Mouse (Mus musculus) Muller cell, postnatal 12 days (primary cell): Measurements from ENCODE around the gene Oser1.
"Not testable (repeated sequence)": the region's sequence is repeated elsewhere in the genome, so short reads cannot be mapped to it uniquely, and the experiment has no call there.

ENCODE experiments used
- DNase-seq: peaks from one replicate; pipeline ENCODE4 v3.0.0-alpha.2; 2015; ENCODE audit errors: inconsistent ontology term

The Oser1 gene

DNA sequence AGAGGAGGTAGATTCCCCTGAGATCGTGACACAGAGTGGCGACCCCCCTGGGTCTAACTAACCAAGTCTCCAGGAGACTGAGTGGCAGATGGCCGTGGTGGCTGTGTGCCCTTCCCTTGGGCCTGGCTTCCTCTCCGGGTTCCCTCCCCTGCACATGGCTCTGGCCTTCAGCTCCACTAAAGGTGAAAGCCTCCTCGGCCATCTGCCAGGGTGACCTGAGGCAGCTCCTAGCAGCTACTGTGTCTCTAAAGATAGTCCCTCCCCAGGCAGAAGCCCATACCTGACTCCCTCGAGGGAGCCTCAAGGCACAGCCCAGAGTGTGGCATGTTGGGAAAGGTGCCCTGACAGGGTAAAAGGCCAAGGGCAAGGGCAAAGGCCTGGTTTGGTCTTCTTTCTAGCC, 19.0 kb upstream of the Oser1 start:
- DNase-seq = no peak

DNA sequence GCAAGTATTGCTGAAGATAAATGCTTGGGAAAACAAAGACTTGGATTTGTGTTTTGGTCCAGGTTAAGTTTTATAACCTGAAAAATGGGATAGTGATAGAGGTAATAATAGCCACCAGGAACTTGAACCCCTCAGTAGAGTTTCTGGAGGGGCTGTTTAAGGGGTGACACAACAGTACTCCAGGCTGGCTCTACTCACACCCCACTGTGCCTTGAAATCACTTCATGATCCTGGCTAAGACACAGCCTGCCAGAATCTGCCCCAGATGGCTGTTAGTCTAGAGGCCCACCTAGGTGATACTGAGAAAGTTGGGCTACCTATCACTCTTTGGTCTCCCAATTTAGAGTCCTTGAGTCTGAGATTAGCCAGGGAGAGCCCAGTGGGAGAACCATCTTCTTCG, 15.0 kb upstream of the Oser1 start:
- no peak for DNase-seq

DNA sequence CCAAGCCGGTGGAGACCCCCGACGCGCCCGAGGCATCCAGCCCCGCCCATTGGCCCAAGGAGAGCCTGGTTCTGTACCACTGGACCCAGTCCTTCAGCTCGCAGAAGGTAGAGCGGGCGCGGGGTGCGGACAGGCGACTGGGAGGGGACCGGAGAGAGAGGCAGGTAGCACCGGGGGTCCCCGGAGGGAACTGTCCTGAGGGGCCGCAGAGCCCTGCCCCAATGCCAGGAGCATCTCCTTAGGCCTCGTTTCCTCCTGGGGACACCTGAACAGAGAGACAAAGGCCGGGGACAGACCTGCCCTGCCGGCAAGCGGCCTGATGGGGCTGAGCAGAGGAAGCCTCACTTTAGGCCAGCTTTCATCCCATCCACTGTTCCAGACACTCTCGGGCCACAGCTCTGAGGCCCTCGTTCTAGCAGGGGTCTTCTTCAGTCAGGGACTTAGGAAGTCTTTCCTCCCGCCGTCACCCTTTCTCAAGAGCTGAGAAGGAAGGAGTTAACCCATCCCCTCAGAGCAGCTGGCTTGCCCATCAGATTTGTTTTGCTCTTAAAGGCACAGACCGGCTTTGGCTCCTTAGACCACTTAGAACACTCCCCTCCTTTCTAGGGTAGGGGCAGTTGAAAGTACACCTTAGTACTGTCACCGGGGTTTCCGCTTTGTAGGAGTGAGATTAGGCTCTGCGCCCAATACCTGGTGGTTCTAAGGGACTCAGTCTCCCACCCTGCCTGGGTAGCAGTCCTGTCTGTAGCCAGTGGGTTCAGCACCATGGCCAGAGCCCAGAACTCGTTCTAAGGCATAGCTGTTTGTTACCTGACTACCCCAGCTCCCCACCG, 14.3 kb upstream of the Oser1 start:
- DNase-seq = peak; percentile 40

DNA sequence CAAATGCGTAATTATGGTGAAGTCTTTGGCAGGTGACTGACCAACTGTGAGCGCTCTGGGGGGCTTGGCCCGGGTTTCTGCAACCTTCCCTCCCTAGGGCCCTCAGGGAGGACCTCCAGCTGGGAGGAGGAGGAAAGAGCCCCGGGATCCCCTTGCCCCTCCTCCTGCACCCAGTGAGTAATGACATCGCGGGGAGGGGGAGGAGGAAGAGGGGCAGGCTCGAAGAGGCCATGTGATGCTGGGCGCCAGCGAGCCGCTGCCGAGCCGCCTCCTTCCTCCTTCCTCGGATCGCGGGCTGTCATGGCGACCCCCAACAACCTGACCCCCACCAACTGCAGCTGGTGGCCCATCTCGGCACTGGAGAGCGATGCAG, 13.7 kb upstream of the Oser1 start, which contains the start of gene Gdap1l1:
Gdap1l1 (plus strand) TSS at position 231 of the 373 bp plus-strand sequence.
- peak; percentile 27 for DNase-seq

DNA sequence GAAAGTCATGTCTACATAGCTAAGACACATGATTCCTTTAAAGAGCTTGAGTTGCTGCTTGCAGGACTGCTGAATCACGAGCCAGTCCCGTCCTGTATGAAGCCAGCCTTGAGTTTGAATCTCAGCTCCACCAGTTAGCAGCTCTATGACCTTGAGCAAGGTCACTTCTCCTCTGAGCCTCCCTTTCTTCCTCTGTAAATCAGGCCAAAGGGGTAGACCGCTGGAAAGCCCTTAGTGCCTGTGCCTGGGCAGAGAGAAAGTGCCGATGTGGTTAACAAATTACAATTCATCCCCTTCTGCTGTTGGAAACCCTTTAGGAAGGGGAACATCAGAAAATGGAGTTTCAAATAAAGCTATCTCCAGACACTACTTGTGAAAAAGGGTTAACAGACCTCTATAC, 13.3 kb upstream of the Oser1 start:
- DNase-seq = no peak

DNA sequence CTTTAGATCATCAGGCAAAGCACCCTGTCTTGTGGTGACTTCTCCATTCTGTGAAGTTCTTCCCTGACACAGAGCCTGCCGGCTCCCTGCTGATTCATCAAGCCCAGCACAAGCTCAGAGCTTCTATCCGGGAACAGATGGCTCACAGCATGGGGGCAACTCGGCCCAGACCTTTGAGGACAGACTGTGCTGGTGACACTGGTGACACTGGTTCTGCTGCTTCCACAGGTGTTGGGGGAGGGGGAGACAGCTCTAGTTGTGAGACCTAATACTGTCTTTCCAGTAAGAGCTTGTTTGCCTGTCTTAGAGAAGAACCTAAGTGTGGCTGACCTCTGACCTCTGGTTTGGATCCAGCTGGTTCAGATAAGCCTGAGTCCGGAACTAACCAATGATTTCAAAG, 9.5 kb upstream of the Oser1 start:
- DNase-seq = peak; percentile 5

DNA sequence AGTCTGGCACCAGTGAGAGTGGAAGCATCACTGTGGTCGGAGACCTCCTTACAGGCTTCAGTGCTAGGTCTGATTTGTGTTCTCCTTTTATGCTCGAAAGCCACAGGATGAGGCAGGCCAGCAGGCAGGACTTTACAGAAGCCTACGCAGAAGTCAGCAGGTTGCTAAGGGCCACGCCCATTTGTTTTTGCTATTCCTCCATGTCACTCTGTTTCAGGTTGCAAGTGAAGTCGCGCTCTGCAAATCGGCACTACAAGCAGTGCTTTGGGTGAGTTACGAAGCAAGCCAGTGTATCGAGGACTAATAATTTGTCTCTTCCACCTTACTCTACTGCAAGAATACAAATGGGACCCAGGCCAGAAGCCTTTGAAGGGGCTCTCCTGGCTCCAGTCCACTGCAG, 6.8 kb upstream of the Oser1 start:
- no peak for DNase-seq

DNA sequence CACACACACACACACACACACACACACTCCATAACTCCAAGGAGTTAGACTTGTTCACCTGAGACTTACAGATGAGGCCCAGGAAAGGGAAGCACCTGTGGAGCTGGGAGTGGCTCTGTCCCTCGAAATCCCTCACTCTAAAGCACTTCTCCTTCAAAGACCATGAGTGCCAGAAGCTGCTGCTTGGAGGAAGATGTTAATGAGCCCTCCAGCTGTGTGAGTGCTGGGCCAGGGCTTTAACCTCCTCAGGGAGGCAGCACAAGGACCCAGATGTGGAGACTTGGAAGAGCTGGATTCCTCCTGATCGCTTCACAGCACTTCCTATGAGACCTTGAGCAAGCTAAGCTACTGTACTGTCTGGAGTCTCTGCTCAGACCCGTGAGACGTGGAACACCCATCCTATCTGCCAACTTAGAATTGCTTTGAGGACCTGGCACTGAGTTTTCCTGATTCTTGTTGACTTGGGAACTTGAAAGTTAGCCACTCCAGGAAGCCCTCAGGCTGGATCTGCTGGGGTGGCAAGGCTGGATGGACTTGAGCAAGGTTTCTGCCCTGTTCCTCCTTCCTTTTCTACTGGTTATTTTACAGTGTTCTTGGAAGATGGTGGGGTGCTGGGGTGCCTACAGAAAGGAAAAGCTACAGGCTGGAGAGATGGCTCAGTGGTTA, 4.0 kb upstream of the Oser1 start:
- DNase-seq = no peak

DNA sequence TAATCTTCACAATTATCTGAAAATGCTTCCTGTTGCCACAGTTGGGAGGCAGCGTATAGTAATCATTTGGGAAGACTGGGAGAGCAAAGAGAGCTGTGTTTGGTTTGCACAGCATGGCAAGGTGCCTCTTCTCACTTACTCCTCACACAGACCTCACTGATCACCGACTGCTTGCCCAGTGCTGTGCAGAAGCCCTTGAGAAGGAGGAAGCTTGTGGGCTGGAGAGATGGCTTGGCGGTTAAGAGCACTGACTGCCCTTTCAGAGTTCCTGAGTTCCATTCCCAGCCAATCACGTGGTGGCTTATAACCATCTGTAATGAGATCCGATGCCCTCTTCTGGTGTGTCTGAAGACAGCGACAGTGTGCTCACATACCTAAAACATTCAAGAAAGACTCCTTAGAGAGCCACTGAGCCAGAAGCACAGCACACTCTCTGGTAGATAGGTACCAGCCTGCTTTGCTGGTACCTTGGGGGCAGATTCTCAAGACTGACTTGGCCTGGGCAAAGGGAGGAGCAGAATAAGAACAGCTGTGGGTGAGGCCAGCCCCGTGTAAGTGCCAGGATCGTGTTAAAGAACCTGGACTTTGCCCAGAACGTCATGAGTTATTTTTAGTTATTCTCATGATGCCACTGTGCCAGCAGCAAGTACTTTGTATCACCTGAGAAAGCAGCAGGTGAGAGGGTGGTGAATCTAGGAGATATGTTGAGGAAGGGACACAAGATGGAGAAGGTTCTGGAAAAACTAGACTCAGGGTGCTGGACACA, 1.4 kb downstream of the Oser1 start:
- no peak for DNase-seq

DNA sequence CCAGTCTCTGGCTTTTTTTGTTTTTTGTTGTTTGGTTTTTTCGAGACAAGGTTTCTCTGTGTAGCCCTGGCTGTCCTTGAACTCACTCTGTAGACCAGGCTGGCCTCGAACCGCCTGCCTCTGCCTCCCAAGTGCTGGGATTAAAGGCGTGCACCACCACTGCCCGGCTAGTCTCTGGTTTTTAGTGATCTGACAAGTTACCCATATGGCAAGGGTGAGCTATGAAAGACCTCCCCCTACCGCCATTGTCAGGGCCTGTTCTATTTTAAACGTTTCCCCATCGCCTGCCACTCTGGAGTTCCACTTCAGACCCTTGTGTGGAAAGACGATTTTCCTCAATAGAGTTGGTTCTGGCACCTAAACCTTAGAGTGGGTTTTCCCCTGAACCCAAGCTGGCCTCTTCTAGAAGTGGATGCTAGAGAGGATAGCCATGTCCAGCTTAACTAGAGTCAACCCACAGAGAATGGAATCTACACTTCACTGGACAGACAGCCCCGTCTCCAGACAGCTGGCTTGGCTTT, 4.1 kb downstream of the Oser1 start:
- DNase-seq = peak; percentile 6

DNA sequence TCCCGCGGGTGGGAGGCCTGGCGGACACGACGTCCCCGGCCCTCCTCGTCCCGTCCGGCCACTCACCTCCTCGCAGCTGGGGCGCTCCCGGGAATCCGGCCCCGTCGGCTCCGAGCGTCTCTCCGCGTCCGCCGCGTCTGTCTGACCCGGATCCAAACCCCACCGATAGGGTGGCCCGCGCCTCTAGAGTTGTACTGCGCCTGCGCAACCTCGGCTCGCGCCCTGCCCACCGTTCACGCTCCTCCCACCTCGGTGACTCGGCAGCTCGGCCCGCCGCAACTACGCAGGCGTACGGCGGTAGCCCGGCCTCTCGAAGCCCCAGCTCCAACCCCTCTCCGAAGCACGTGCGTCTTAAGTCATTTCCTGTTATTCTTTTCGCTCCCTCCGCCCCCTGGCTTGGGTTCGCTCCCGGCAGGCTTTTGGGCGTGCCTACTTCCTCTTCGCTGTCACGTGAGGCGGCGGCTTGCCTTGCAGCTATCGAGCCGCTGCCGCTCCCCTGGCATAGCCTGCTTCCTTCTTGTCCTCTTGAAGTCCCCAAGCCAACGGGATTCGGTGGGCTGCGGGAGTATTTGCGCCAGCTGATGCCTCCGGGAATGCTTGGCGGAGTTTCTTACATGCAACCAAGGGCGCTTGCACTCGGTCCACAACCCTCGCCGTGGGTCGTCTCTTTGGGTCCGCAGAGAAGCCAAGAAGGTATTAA, 5.0 kb downstream of the Oser1 start:
- peak; percentile 99 for DNase-seq

DNA sequence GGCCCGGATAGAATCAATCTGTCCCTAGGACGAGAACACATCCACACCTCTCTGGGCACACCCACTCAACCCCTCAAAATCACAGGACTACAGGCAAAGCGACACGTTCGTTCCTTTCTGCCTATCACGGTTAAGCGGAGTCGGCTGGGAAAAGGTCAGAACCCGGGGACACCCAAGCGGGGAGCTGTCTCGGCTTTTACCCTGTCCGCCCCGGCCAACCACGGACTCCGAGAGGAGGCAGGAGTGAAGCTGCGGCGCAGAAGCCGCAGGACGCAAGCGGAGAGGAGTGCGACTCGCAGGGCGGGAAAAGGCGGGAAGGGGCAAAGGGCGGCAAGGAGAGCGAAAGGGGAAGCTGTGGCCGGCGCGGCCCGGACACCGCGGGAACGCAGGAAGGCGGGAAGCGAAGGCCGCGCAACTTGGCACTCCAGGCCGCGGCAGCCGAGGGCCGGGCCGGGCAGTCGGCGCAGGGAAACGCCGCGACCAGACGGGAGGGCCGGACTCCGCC, 5.6 kb downstream of the Oser1 start:
- DNase-seq = no peak

DNA sequence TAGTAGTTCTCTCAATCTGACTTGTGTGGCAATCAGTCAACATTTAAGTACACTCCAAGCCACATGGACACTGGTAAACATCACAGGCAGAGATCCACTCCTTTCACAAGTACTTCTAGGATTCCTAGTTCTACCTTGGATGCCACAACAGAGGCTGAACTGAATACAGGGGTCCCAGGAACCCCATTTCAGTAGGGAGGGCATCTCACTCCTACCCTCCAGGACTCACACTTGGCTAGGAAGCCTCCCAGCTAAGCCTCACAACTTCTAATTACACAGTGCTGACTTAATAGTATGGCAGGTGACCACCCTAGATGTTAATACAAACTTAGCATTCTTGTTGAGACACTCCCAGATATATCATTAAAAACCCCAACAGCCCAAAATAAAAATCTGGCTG, 6.7 kb downstream of the Oser1 start:
- DNase-seq = no peak

DNA sequence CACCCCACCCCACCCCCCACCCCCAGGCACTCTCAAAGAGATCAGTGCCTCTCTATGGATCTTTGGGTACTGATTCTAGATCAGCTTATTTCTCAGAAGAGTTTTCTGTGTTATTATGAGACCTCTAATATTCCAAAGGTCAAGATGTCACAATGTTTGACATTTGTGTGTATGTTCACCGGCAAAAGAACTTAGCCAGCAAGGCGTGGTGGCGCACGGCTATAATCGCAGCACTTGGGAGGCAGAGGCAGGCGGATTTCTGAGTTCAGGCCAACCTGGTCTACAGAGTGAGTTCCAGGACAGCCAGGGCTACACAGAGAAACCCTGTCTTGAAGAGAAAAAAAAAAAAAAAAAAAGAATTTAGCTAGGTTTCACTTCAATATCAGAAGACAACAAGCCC, 7.5 kb downstream of the Oser1 start:
- no peak for DNase-seq

DNA sequence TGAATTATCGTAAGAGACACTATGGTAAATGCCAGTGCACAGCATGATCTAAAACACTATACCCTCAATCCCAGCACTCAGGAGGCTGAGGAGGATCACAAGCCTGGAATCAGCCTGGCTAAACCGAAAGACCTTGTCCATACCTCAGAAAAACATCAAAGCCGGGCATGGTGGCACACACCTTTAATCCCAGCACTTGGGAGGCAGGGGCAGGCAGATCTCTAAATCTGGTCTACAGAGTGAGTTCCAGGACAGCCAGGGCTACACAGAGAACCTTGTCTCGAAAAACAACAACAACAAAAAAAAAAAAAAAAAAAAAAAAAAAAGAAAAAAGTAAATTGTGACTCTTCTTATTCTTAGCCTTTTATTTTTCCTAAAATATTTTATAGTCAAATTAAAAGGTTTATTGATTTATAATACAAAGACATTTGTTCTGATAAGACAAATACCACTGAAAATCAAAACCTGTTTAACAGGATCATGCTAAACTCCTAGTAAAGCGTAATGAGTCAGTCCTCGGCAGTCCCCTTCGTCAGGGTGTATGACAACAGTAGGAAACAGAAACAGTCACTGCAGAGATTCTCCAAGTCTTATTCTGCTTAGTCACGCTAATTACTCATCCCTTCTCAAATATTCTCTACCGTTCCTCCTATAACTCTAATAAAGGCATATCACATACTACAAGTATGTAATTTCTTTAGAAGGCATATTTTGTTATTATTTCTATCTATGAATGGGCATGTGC, 11.5 kb downstream of the Oser1 start:
- no peak for DNase-seq

DNA sequence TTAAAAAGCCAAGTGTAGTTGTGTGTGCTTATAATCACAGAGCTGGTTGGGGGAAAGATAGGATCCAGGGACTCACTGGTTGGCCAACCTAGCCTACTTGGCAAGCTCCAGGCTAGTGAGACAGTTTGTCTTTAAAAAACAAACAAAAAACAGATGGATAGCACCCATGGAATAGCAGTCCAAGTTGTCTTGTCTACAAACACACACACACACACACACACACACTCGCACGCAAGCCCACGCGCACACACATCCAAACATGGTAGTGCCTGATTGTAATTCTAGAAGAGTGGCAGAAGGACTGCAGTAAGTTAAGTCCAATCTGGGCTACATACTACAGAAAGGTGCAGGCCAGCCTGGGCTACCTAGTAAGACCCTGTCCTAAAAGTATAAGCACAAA, 12.1 kb downstream of the Oser1 start:
- no peak for DNase-seq

DNA sequence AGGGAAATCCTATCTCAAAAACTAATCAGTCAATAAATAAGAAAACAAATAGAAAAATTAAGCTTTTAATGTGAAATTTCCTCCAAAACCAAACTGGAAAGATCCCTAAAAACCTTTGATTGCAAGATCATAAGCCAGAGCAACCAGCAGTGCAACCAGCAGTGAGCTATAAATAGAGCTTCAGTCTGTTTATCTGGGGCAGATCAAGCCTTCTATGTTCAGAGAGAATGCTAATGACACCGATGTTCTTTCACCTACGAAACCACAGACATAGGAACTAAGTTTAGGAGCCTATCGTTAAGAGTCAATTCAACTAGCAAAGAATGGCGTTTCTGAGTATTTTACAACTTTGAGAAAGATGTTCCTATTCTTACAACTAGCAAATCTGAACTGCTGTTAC, 12.7 kb downstream of the Oser1 start:
- no peak for DNase-seq

DNA sequence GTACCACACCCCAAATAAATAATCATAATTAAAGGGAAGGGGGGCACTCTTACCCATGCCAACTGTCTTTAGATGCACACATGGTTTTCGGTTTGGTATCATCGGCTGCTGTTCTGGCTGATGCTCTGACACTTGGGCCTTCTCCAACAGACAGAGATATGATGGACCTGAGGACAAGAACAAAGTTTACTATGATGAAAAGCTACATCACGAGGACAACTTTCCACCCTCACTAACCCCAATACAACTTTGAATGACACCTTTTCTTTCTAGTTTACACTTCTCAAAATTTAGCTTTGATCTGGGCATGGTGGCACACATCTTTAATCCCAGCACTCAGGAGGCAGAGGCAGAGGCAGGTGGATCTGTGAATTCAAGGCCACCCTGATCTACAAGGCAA, 13.2 kb downstream of the Oser1 start:
- not testable (repeated sequence) for DNase-seq

DNA sequence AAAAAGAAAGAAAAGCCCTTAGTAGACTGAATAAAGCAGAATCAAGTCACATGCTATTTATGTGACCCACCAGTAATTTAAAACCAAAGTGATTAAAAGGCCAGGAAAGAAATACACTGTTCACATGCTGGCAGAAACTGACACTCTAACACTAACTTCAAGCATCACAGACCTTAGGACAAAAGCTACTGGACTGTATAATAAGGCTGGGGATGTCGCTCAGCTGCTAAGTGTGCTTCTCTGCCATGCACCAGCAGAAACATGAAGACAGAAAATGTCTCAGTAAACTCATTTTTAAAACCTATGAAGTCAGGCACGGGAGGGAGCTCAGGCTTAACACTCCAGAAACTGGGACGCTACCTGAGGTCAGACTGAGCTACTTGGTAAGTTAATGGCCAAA, 14.3 kb downstream of the Oser1 start:
- no peak for DNase-seq

DNA sequence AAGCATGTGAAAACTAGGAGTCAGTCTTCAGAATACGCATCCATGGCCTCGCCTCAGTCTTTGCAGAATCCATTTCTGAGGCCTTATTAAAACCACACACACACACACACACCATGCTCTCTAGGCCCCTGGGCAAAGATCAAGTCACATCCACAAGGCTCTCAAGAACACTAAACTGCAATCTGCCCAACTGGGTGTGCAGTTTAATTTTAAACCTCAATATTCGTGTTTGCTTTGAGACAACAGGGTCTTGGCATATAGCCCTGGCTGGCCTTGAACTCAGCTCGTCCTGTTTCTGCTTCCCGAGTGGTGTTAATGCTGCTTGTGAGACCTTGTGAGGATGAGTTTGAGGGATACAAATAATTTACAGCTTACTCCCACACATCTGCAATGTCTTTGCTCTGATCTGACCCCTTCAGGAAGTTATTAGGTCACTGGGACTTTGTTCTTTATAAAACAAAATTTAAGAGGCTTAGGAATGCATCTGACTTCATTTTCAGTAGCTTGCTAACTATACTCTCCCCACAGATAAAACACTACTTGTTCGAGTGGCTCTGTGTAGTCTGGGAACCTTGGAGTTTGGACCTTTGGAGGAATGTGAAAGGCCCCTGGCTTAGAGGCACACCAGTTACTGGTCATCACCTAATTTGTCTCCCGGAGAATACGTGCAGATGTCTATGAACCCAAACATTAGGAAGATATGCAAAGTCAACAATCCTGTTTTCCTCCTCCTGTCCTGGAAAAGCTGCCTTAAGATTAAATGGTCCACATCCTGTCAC, 20.3 kb downstream of the Oser1 start:
- DNase-seq = no peak
